Mouse (Mus musculus) frontal cortex, postnatal 10 days (tissue): ENCODE measurements at regions not wholly inside any gene's neighbourhood (a gene's known extent, or its start where the extent isn't known, plus 50 kb on each side); places are given as distances from the start of the nearest gene placed in this dataset.

Source experiments
- DNase-seq, 2 experiments: peaks; one replicate each; pipeline ENCODE4 v3.0.0; 2022; ENCODE audit warnings: low spot score in 2 of 2, mixed read lengths in 1 of 2

- DNase-seq = no peak
Observed at GRCm38 (mm10) chr8:78877423-78877822, 56.5 kb upstream of the Lsm6 start.

GRCm38 (mm10) chr8:78889708-78890107 lies 68.8 kb upstream of the Lsm6 start:
- no peak for DNase-seq

DNA sequence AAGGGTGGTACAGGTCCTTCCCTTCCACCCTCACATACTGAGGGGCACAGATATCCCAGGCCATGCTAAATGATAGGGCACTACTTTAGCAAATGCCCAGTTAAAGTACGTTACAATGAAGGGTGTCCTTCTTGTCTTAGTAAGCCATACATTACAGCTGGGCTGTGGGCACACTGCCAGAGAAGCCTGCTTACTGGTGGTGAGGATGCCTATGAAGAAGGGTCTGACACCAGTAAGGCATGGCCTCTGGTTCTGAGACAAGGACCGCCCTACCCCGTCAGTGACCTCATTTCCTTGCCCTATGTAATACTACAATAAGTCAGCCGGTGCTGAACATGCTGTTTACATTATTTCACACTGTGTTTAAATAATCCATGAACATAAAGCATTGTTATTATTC lies 69.6 kb upstream of the Lsm6 start:
- no peak for DNase-seq

GRCm38 (mm10) chr8:78899887-78900286 lies 78.9 kb upstream of the Lsm6 start:
- peak; percentile 16 to 48 for DNase-seq

- no peak for DNase-seq
Observed at GRCm38 (mm10) chr8:78903034-78903433, 82.1 kb upstream of the Lsm6 start.

GRCm38 (mm10) chr8:78907918-78908317 lies 87.0 kb upstream of the Lsm6 start:
- DNase-seq = no peak

GRCm38 (mm10) chr8:78911288-78911873 lies 90.4 kb upstream of the Lsm6 start:
- no peak for DNase-seq

- DNase-seq = no peak
Observed at GRCm38 (mm10) chr8:78912470-78912869, 91.5 kb upstream of the Lsm6 start.

DNA sequence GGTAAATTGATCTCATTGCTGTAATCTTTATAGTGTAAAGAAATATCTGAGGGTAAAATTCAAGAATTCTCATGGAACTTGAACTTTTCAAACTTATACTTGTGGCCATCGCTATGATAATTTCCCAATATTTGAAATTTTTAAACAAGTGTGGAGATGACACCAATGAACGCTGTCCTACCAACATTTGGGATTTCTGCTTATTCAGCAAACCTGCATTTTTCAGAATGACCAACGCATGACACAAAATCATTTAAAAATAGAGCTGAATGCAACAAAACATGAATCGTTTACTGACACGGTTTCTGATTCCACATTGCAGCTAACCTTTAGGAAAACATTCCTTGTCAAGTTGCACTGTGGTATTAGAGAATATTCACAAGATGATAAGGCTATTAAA lies 92.9 kb upstream of the Lsm6 start:
- DNase-seq = no peak

DNA sequence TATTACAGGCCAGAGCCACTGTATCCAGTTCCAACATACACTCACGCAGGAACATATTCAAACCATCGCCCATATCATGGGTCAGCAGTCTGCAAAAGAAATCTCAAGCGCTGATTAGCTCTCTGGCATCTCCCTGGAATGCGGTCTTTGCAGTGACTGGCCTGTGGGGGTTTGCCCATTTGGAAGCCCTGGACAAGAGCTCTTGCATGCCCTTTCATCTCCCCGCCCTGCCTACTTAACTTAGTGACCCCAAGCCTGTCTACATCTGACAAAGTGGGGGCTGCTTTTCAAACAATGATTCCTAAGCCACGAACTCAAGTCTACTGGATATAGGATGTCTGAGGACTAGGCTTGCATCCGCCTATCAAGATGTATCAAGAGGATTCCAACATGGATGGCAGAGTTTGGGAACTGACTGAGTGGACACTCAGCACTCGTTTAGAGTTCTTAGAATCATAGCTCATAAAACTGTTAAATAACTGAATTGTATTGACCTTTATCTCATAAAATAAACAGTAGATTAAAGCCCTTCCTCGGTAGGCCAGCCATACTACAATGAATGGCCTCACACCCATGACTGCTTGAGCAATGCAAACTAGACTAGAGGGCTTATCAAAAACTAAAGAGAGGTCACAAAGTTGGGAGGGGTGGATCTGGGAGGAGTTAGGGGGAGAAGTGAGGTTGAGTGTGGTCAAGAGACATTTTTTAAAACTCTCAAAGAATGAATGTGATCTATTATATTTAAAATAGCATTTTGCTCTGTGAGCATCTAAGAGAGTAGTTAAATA lies 97.4 kb upstream of the Zfp827 start:
- no peak for DNase-seq

DNA sequence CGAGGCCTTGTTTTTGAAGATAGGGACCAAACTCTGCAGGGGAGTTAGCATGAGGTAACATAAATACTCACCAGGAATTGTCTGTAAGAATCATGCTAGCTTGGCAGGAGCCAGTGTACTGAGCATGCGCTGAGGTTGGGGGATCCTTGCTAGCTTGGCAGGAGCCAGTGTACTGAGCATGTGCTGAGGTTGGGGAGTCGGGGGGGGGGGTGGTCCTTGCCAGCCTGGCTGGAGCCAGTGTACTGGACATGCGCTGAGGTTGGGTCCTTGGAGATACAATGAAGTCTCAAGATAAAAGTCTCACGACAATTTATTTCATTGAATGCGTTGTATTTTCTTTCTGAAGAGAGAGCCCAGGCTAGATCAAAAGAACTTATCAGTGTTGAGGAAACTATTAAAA lies 96.2 kb upstream of the Zfp827 start:
- DNase-seq = no peak

DNA sequence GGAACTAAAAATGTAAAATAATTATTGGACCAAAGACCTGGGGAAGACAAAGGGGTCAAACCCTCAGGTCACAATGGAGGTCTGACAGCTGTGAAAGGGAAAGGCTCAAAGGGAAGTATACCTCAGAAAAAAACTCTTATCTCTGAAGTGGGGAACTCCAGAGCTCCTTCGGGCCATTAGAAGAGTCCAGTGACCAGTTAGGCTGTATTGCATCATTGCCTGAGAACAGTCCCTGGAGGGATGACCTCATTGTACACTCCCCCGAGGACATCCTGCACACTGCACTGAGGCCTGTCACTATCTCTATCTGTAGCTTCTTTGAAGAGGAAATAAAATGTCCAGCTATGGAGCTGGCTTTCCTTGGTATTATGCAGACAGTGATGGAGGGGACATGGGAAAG lies 88.2 kb upstream of the Zfp827 start:
- DNase-seq = no peak

DNA sequence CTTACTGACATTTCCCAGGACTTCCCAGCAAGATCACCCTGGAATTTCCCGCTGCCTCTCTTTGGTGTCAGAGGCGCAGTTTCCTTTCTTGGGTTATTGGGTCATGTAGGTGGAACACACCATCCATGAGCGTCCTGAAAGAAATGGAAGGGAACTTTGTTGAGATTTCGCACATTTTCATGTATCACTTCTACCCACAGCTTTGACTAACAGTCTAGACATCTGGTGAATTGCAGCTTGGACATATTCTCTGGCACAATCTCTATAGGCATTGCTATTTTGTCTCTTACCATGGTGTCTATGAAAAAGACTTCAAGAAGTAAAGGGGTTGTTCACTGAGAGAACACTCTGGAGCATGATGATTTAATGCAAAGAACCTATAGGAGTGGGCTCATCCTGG lies 86.7 kb upstream of the Zfp827 start:
- no peak for DNase-seq

- DNase-seq = no peak
Observed at GRCm38 (mm10) chr8:78944367-78944766, 83.9 kb upstream of the Zfp827 start.

DNA sequence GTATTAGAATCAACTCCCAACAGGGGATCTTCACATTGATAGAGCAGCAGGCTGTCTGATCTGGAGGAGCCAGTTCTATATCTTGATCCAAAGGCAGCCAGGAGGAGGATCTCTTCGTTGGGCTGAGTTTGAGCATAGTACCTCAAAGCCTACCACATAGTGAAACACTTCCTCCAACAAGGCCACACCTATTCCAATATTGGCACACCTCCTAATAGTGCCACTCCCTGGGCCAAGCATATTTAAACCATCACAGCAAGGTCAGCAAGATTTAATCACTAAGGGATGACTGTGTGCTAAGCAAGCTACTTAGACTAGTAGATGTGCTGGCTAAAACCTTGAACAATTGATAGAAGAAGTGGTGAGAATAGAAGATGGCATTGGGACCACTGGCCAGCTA lies 82.6 kb upstream of the Zfp827 start:
- DNase-seq = no peak

DNA sequence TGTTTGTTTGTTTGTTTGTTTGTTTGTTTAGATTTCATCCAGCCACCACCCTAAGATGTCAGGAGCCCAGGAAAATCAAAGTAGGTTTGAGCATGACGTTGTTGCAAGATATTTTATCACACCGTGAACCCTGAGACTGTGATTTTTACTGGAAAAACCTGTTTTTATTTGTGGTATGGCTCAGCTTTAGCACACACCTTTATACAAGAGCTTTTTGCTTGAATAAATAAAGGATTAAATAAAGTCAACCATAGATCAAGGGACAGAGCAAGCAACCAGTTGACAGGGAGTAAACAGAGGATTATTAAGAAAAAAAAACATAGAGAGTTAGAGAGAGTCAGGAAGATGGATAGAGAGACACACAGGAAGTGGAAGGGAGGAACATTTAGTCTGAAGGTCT lies 82.2 kb upstream of the Zfp827 start:
- no peak for DNase-seq

- no peak for DNase-seq
Observed at GRCm38 (mm10) chr8:78975034-78975433, 53.2 kb upstream of the Zfp827 start.
